Mouse (Mus musculus) thymus, adult 2 months (tissue): ENCODE measurements around the gene Snrpa1.

Experiments used
- CTCF ChIP-seq: fragments of 200-500 bp; IDR thresholded peaks from 2 replicates; pipeline ENCODE4 v1.5.1; 2012; ENCODE audit warnings: mild to moderate bottlenecking, control low read depth, low read length, moderate library complexity, borderline replicate concordance; ENCODE audit not compliant: control insufficient read depth, poor library complexity, insufficient read depth; ENCODE audit errors: extremely low read depth
- POLR2A ChIP-seq: fragments of 200-500 bp; IDR thresholded peaks from 2 replicates; pipeline ENCODE4 v1.6.1; 2012; ENCODE audit warnings: mild to moderate bottlenecking, low read length, control low read depth, moderate library complexity; ENCODE audit not compliant: control insufficient read depth, poor library complexity, insufficient read depth; ENCODE audit errors: extremely low read depth

DNA sequence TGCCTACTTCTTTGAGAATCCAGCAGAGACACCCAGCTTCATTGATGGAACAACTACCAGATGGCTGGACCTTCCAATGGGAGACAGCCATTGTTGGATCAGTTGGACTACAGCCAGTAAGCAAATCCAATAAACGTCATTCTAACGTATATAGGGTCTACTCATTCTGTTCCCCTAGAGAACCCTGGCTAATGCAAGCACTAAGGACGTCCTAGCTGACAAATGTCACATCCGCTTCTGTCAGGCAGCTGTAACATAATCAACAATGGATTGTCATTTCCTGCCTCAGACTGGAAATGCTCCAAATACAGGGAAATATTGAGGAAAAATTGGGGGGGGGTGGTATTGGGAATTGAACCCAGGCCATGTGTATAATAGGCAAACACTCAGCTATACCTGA is 47.0 kb downstream of the Snrpa1 start:
- TF ChIP-seq CTCF (no peak), POLR2A (no peak)
